Mouse (Mus musculus): ENCODE measurements around the gene Allc. TPM values are rescaled to one million over a fixed set of nuclear protein-coding genes. Genes with fewer than 3 reads are reported as not detected.

Gene Allc
- total and polyA plus RNA-seq, 2 experiments from 2014 or later = 0.16 to 0.58 TPM

- Histone ChIP-seq H3K4me1 (ENCODE audit: insufficient read depth, low read length) (no peaks in the 10 kb centered on the region), H3K9me3 (ENCODE audit: low read length) (no peaks in the 10 kb centered on the region), H3K9ac (replicated peaks; ENCODE audit: low read length, poor library complexity, severe bottlenecking) (no peak overlapping the region), H3K4me2 (ENCODE audit: low read depth, low read length, poor library complexity, severe bottlenecking) (no peak overlapping the region), H3K27ac (ENCODE audit: low read depth, low read length) (no peak overlapping the region), H3K4me3 (ENCODE audit: low read depth, low read length) (no peak overlapping the region), H3K27me3 (ENCODE audit: insufficient read depth, low read length) (no peaks in the 10 kb centered on the region), H3K36me3 (ENCODE audit: insufficient read depth, low read length) (no peaks in the 10 kb centered on the region)
- no peak for TF ChIP-seq CTCF (IDR thresholded peaks at IDR 0.05)
- ATAC-seq (ENCODE audit: low FRiP score) (no peak), DNase-seq (ENCODE audit: low spot score) (peak; percentile 21)
Observed at GRCm38 (mm10) chr12:28596851-28597250, 14.5 kb upstream of the Allc start.

- H3K27ac ChIP-seq (ENCODE audit: low read depth, low read length) = peak overlapping the region; percentile 69; the same call in 1 of the 2 replicates
- no peak overlapping the region for H3K4me2 ChIP-seq (ENCODE audit: low read depth, low read length, poor library complexity, severe bottlenecking)
- no peak for DNase-seq (ENCODE audit: low spot score)
- 49% methylated on average over 13 of the region's 13 CpGs for WGBS
- no peak for ATAC-seq (ENCODE audit: low FRiP score)
- no peaks in the 10 kb centered on the region for H3K36me3 ChIP-seq (ENCODE audit: insufficient read depth, low read length)
- H3K4me3 ChIP-seq (ENCODE audit: low read depth, low read length) = no peak overlapping the region
- TF ChIP-seq CTCF (IDR thresholded peaks at IDR 0.05) = no peak
- H3K9me3 ChIP-seq (ENCODE audit: low read length) = no peaks in the 10 kb centered on the region
- peaks cover 11% of the 10 kb centered on the region for H3K4me1 ChIP-seq (ENCODE audit: insufficient read depth, low read length)
- no peaks in the 10 kb centered on the region for H3K27me3 ChIP-seq (ENCODE audit: insufficient read depth, low read length)
- H3K9ac ChIP-seq (replicated peaks; ENCODE audit: low read length, poor library complexity, severe bottlenecking) = no peak overlapping the region
Observed at GRCm38 (mm10) chr12:28590428-28590827, 8.1 kb upstream of the Allc start.

- DNase-seq (ENCODE audit: low spot score) (peak; percentile 95), ATAC-seq (ENCODE audit: low FRiP score) (peak; percentile 92)
- WGBS = 8% methylated on average over 23 of the region's 24 CpGs
Observed at GRCm38 (mm10) chr12:28589090-28589868, 7.0 kb upstream of the Allc start.

GRCm38 (mm10) chr12:28587949-28588348 lies 5.6 kb upstream of the Allc start:
- H3K4me1 ChIP-seq (ENCODE audit: insufficient read depth, low read length) = peaks cover 11% of the 10 kb centered on the region

More at GRCm38 (mm10) chr12:28589090-28589868, 7.0 kb upstream of the Allc start:
- Histone ChIP-seq H3K4me3 (ENCODE audit: low read depth, low read length) (peak overlapping the region; percentile 22), H3K9ac (replicated peaks; ENCODE audit: low read length, poor library complexity, severe bottlenecking) (peak overlapping the region; percentile 54), H3K4me2 (ENCODE audit: low read depth, low read length, poor library complexity, severe bottlenecking) (peak overlapping the region; percentile 59), H3K9me3 (ENCODE audit: low read length) (no peaks in the 10 kb centered on the region), H3K27ac (ENCODE audit: low read depth, low read length) (peak overlapping the region; percentile 69), H3K27me3 (ENCODE audit: insufficient read depth, low read length) (no peaks in the 10 kb centered on the region), H3K4me1 (ENCODE audit: insufficient read depth, low read length) (peaks cover 11% of the 10 kb centered on the region), H3K36me3 (ENCODE audit: insufficient read depth, low read length) (no peaks in the 10 kb centered on the region)
- TF ChIP-seq CTCF (IDR thresholded peaks at IDR 0.05) = peak; percentile 94

GRCm38 (mm10) chr12:28584036-28584435 lies 1.7 kb upstream of the Allc start:
- Histone ChIP-seq H3K9me3 (ENCODE audit: low read length) (no peaks in the 10 kb centered on the region), H3K9ac (replicated peaks; ENCODE audit: low read length, poor library complexity, severe bottlenecking) (no peak overlapping the region), H3K4me1 (ENCODE audit: insufficient read depth, low read length) (0 out of 2 replicates have a peak, but pooled peaks cover 4% of the 10 kb centered on the region), H3K36me3 (ENCODE audit: insufficient read depth, low read length) (no peaks in the 10 kb centered on the region), H3K27ac (ENCODE audit: low read depth, low read length) (no peak overlapping the region), H3K4me3 (ENCODE audit: low read depth, low read length) (no peak overlapping the region), H3K4me2 (ENCODE audit: low read depth, low read length, poor library complexity, severe bottlenecking) (no peak overlapping the region), H3K27me3 (ENCODE audit: insufficient read depth, low read length) (no peaks in the 10 kb centered on the region)
- no peak for TF ChIP-seq CTCF (IDR thresholded peaks at IDR 0.05)
- 62% methylated on average over 3 of the region's 3 CpGs for WGBS
- DNase-seq (ENCODE audit: low spot score) (no peak), ATAC-seq (ENCODE audit: low FRiP score) (no peak)

More at GRCm38 (mm10) chr12:28587949-28588348, 5.6 kb upstream of the Allc start:
- DNase-seq (ENCODE audit: low spot score) = peak; percentile 66
- no peak for ATAC-seq (ENCODE audit: low FRiP score)
- TF ChIP-seq CTCF (IDR thresholded peaks at IDR 0.05) = no peak
- H3K27ac ChIP-seq (ENCODE audit: low read depth, low read length) = peak overlapping the region; percentile 69
- no peak overlapping the region for H3K9ac ChIP-seq (replicated peaks; ENCODE audit: low read length, poor library complexity, severe bottlenecking)
- H3K9me3 ChIP-seq (ENCODE audit: low read length) = no peaks in the 10 kb centered on the region
- H3K4me3 ChIP-seq (ENCODE audit: low read depth, low read length) = no peak overlapping the region
- 30% methylated on average over 6 of the region's 6 CpGs for WGBS
- no peaks in the 10 kb centered on the region for H3K36me3 ChIP-seq (ENCODE audit: insufficient read depth, low read length)
- H3K27me3 ChIP-seq (ENCODE audit: insufficient read depth, low read length) = no peaks in the 10 kb centered on the region
- no peak overlapping the region for H3K4me2 ChIP-seq (ENCODE audit: low read depth, low read length, poor library complexity, severe bottlenecking)

- Histone ChIP-seq H3K4me3 (ENCODE audit: low read depth, low read length) (no peak overlapping the region), H3K27me3 (ENCODE audit: insufficient read depth, low read length) (no peaks in the 10 kb centered on the region), H3K4me2 (ENCODE audit: low read depth, low read length, poor library complexity, severe bottlenecking) (no peak overlapping the region), H3K36me3 (ENCODE audit: insufficient read depth, low read length) (no peaks in the 10 kb centered on the region), H3K4me1 (ENCODE audit: insufficient read depth, low read length) (no peaks in the 10 kb centered on the region), H3K27ac (ENCODE audit: low read depth, low read length) (no peak overlapping the region), H3K9ac (replicated peaks; ENCODE audit: low read length, poor library complexity, severe bottlenecking) (no peak overlapping the region), H3K9me3 (ENCODE audit: low read length) (no peaks in the 10 kb centered on the region)
- TF ChIP-seq CTCF (IDR thresholded peaks at IDR 0.05) = peak; percentile 67
- ATAC-seq (ENCODE audit: low FRiP score) (no peak), DNase-seq (ENCODE audit: low spot score) (peak; percentile 33)
- WGBS = 31% methylated on average over 4 of the region's 4 CpGs
Observed at GRCm38 (mm10) chr12:28579132-28579531, 3.2 kb downstream of the Allc start.
